Mouse (Mus musculus): ENCODE data around the gene Snrk. TPM values are rescaled to one million over a fixed set of nuclear protein-coding genes. Genes with fewer than 3 reads are reported as not detected.
A peak's percentile ranks its signal among the peaks of the same experiment; 100 is the strongest.

The Snrk gene
- polyA plus RNA-seq, 1 experiment from 2014 or later = 57.6 TPM

DNA sequence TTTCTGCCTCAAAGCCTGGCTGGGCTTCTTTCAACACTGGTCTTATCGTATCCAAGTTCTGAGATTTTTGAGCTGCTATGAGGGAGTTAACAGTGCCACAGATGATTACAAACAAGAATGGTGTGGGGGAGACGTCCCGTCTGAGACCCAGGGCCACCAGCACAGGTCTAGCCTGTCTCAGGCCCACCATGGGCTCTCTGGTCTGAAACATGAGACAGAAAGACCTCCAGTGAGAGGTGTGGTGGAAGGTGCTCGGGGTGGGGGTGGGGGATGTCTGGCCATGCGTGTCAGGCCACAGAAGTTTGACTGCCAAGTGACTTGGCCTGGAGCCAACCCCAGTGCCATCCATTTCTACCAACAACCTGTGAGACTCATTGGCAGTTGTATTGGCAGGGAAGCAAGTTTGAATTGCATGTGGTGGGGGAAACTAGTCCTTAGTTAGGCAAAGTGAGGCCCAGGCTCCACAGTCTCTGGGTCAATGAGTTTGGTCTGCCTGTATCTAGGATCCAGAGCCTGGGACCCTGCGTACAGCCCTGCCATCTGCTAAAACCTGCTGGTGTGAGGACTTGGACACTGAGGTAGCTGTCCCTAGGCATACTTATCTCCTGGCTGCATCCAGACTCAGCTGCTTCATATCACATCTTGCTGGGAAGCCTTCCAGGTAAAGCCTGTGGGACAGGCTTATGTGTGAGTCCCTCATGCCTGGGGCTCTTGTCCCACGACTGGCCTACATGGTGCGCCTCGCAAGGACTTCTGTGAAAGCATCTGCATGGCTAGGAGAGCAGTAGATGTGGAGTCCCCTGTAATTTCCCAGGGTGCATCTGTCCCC lies 56.6 kb downstream of the Snrk start:
- H3K27ac ChIP-seq = no peak overlapping the region
- no peak overlapping the region for H3K4me3 ChIP-seq
- no peak overlapping the region for H3K9ac ChIP-seq
- H3K27me3 ChIP-seq = no peaks in the 10 kb centered on the region
- no peak overlapping the region for H3K4me2 ChIP-seq (replicated peaks)
- H3K4me1 ChIP-seq = peaks cover 3% of the 10 kb centered on the region; the same call in 1 of the 2 replicates
- no peak for ATAC-seq (ENCODE audit: insufficient number of reproducible peaks, insufficient read depth, low FRiP score, low TSS enrichment)
- WGBS = 79% methylated on average over 9 of the region's 9 CpGs
- H3K36me3 ChIP-seq = 0 out of 2 replicates have a peak, but pooled peaks cover 20% of the 10 kb centered on the region
- no peaks in the 10 kb centered on the region for H3K9me3 ChIP-seq

DNA sequence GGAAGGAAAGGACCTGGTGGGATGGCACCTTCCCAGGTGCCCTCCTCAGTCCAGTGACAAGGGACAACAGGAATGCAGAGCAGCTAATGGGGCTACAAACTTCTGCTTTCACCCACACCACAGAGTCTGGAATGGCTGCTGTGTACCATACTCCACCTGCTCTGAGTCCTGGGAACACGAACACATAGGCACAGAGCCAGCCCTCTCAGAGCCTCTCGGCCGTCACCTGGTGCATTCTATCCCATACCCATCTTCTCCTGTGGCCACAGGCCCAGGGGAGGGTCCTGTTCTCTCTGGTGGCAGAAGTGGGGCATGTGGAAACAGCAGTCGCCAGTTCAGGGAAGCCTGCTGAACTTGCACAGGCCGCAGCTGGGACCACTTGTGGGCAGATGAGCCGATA lies 57.7 kb downstream of the Snrk start:
- no peak overlapping the region for H3K27ac ChIP-seq
- H3K4me2 ChIP-seq (replicated peaks) = no peak overlapping the region
- no peak overlapping the region for H3K9ac ChIP-seq
- peaks cover 5% of the 10 kb centered on the region; the same call in 1 of the 2 replicates for H3K4me1 ChIP-seq
- H3K4me3 ChIP-seq = no peak overlapping the region
- 84% methylated on average over 6 of the region's 6 CpGs for WGBS
- 0 out of 2 replicates have a peak, but pooled peaks cover 20% of the 10 kb centered on the region for H3K36me3 ChIP-seq
- ATAC-seq (ENCODE audit: insufficient number of reproducible peaks, insufficient read depth, low FRiP score, low TSS enrichment) = no peak
- no peaks in the 10 kb centered on the region for H3K27me3 ChIP-seq
- no peaks in the 10 kb centered on the region for H3K9me3 ChIP-seq

DNA sequence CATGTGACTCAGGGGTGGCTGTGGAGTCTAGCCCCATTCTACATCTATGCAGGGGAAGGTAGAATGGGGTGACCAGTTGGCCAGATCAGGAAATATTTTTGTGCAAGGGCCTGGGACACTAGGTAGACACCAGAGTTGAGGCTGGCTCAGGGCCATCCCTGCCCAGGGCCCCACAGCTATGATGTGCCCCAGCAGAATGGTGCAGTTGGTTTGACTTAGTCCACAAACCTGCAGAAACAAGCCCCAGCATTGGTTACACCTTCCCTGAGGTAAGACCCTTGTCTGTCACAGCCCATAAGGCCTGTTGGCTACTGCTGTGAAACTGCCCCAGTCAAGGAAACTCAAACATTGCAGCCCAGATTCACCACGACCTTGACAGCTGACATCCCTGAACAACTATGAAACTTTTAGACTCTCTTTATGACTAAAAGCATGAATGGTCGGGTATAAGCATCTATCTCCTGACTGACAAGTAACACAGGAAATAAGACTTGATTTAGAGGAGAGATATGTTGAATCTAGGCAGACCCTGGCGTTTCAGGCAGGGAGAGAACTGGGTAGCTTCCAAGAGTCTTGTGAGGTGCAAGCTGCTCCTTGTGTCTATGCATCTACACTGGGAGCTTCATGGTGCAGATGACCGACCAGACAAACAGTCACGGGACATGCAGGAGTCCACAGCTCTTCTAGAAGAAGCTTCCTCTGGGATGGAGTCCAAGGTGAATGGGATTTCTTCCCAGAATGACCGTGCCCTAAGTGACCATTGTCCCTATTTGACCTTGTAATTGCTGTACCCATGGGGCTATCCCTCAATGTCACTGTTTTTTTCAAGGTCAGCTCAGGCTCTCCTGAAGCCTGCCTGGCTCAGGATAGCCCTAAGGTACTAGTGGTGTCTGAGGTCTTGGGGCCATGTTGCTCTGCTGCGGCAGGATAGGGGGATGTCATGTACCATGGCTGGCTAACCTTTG lies 60.5 kb downstream of the Snrk start:
- no peak for ATAC-seq (ENCODE audit: insufficient number of reproducible peaks, insufficient read depth, low FRiP score, low TSS enrichment)
- Histone ChIP-seq H3K4me1 (peaks cover 5% of the 10 kb centered on the region; the same call in 1 of the 2 replicates), H3K4me2 (replicated peaks) (no peak overlapping the region), H3K36me3 (0 out of 2 replicates have a peak, but pooled peaks cover 13% of the 10 kb centered on the region), H3K27me3 (no peaks in the 10 kb centered on the region), H3K9ac (no peak overlapping the region), H3K9me3 (no peaks in the 10 kb centered on the region), H3K4me3 (no peak overlapping the region), H3K27ac (no peak overlapping the region)
- 79% methylated on average over 7 of the region's 7 CpGs for WGBS

DNA sequence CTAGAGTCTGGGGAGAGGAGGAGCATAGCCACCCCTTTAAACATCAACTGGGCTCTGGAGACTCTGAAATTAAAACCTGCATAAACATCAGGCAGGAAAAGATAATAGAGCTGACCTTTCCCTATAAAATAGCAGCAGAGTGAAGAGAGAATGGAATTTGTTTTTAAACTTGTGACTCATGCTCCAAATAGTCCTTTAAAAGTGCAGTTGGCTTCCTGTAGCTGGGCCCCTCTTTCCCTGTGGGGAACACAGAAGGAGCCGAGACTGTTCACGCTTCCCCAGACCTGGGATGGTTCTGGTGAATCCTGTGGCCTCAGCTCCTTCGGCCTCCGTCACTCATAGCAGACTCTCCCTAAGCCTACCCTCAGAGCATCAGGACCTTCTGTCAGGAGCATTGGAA lies 61.4 kb downstream of the Snrk start:
- WGBS = 57% methylated on average over 4 of the region's 4 CpGs
- no peak overlapping the region for H3K27ac ChIP-seq
- no peak overlapping the region for H3K9ac ChIP-seq
- H3K4me2 ChIP-seq (replicated peaks) = no peak overlapping the region
- no peaks in the 10 kb centered on the region for H3K27me3 ChIP-seq
- no peaks in the 10 kb centered on the region for H3K9me3 ChIP-seq
- H3K36me3 ChIP-seq = 0 out of 2 replicates have a peak, but pooled peaks cover 13% of the 10 kb centered on the region
- H3K4me1 ChIP-seq = peaks cover 5% of the 10 kb centered on the region; the same call in 1 of the 2 replicates
- ATAC-seq (ENCODE audit: insufficient number of reproducible peaks, insufficient read depth, low FRiP score, low TSS enrichment) = no peak
- H3K4me3 ChIP-seq = no peak overlapping the region

DNA sequence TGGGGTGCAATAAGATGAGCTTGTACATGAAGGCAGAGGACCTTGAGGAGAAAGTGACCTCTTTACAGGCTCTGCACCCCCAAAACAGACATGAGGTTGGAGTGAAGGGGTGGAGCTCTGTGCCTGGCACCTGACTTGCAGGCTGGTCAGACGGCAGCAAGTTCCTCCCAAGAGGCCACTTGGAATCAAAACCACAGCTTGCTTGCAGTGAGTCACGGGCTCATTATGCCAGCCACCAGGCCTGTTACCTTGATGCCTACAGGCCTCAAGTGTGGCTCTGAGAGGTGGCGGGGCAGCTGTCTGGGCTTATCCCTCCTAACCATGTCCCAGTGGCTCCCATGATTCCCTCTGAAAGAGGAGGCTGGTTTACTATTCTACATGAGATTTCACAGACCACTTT lies 63.0 kb downstream of the Snrk start:
- 0 out of 2 replicates have a peak, but pooled peaks cover 4% of the 10 kb centered on the region for H3K36me3 ChIP-seq
- H3K9me3 ChIP-seq = no peaks in the 10 kb centered on the region
- no peak overlapping the region for H3K4me2 ChIP-seq (replicated peaks)
- no peaks in the 10 kb centered on the region for H3K27me3 ChIP-seq
- H3K9ac ChIP-seq = no peak overlapping the region
- H3K4me3 ChIP-seq = no peak overlapping the region
- H3K27ac ChIP-seq = no peak overlapping the region
- H3K4me1 ChIP-seq = peaks cover 5% of the 10 kb centered on the region; the same call in 1 of the 2 replicates
- no peak for ATAC-seq (ENCODE audit: insufficient number of reproducible peaks, insufficient read depth, low FRiP score, low TSS enrichment)
- WGBS = 65% methylated on average over 3 of the region's 3 CpGs

DNA sequence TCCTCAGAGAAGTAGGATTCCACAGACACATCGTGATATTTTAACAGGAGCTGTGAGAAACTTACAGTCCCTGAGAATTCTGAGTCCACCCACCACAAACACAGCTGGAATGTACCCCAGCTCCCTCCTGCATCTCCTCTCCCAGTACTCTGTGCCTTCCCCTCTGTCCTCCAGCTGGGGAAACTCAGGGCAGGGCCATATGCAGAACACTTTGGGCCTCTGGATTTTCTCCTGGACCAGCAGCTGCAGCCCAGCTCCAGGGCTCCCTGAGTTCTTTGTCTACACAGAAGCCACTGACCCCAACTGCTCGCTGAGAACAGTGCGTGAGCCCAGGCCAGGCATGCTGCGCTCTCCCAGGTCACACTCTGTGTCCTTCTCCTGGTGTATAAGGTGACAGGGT lies 66.0 kb downstream of the Snrk start:
- WGBS = 78% methylated on average over 4 of the region's 4 CpGs
- no peak overlapping the region for H3K9ac ChIP-seq
- ATAC-seq (ENCODE audit: insufficient number of reproducible peaks, insufficient read depth, low FRiP score, low TSS enrichment) = no peak
- H3K4me3 ChIP-seq = no peak overlapping the region
- no peak overlapping the region for H3K4me2 ChIP-seq (replicated peaks)
- no peak overlapping the region for H3K27ac ChIP-seq
- H3K4me1 ChIP-seq = peaks cover 9% of the 10 kb centered on the region; the same call in 1 of the 2 replicates
- H3K36me3 ChIP-seq = no peaks in the 10 kb centered on the region
- H3K9me3 ChIP-seq = no peaks in the 10 kb centered on the region
- no peaks in the 10 kb centered on the region for H3K27me3 ChIP-seq

DNA sequence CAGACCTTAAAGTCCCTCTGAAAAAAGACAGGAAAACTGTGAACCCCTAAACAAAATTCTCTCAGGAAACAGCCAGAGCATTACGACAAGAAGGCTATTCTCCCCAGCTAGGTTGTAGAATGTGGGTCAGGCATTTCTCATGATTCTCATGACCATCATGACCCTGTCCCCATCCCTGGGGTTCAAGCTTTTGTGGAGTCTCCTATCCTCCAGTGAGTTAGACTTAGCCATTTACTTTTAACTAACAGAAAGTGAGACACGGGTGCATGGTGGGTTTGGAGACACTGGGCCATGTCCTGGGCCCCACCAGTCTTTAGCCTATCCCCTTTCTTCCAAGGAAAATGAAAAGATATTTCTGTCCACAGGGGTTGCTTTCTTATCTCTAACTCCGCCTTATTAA lies 67.3 kb downstream of the Snrk start:
- H3K27me3 ChIP-seq = no peaks in the 10 kb centered on the region
- H3K4me3 ChIP-seq = no peak overlapping the region
- no peaks in the 10 kb centered on the region for H3K36me3 ChIP-seq
- H3K4me2 ChIP-seq (replicated peaks) = no peak overlapping the region
- H3K9ac ChIP-seq = no peak overlapping the region
- WGBS = 90% methylated on average over 3 of the region's 3 CpGs
- no peak for ATAC-seq (ENCODE audit: insufficient number of reproducible peaks, insufficient read depth, low FRiP score, low TSS enrichment)
- H3K9me3 ChIP-seq = no peaks in the 10 kb centered on the region
- no peak overlapping the region for H3K27ac ChIP-seq
- H3K4me1 ChIP-seq = peaks cover 4% of the 10 kb centered on the region; the same call in 1 of the 2 replicates

DNA sequence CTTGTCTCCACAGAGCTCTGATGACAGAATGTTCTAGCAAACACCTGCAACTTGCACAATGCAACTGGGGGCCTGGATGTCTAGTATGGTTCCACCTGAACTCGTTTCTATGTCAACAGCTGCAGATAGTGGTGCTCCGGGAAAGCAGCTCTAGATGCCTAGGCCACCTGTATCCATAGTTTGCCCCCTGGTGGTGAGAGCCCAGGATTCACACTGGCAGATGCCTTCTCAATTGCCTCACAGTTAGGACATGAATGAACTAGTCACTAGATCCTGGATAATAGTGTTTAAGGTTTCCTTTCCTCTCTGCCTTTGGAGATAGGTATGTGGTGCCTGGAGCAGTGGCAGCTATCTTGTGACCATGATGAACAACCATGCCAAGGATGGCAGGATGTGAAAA lies 68.0 kb downstream of the Snrk start:
- H3K27me3 ChIP-seq = no peaks in the 10 kb centered on the region
- 32% methylated on average over 2 of the region's 2 CpGs for WGBS
- H3K9me3 ChIP-seq = no peaks in the 10 kb centered on the region
- H3K27ac ChIP-seq = no peak overlapping the region
- H3K9ac ChIP-seq = no peak overlapping the region
- no peak overlapping the region for H3K4me3 ChIP-seq
- no peak for ATAC-seq (ENCODE audit: insufficient number of reproducible peaks, insufficient read depth, low FRiP score, low TSS enrichment)
- no peak overlapping the region for H3K4me2 ChIP-seq (replicated peaks)
- H3K4me1 ChIP-seq = peaks cover 4% of the 10 kb centered on the region; the same call in 1 of the 2 replicates
- no peaks in the 10 kb centered on the region for H3K36me3 ChIP-seq

DNA sequence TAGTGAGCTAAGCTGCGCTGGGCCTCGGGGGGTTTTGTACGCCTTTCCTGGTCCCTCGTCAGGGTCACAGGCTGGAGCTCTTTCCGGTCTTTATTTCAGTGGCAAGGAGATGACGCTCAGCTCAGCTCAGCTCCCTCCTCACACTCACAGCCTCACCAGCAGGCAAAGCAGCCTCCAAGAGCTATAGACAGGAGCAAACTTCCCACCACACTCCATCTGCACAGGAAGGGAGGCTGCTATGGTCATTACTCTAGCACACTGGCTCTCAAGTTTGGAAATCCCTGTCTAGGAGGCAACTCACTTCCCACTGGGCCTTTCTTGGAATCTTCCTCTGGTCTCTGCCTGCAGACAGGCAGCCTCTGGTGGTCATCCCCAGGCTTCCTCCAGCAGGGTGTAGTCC lies 68.9 kb downstream of the Snrk start:
- no peaks in the 10 kb centered on the region for H3K27me3 ChIP-seq
- no peak for ATAC-seq (ENCODE audit: insufficient number of reproducible peaks, insufficient read depth, low FRiP score, low TSS enrichment)
- H3K36me3 ChIP-seq = no peaks in the 10 kb centered on the region
- peaks cover 4% of the 10 kb centered on the region; the same call in 1 of the 2 replicates for H3K4me1 ChIP-seq
- H3K27ac ChIP-seq = peak overlapping the region; percentile 36; the same call in 1 of the 2 replicates
- no peak overlapping the region for H3K4me3 ChIP-seq
- no peak overlapping the region for H3K9ac ChIP-seq
- WGBS = 42% methylated on average over 6 of the region's 6 CpGs
- no peak overlapping the region for H3K4me2 ChIP-seq (replicated peaks)
- H3K9me3 ChIP-seq = no peaks in the 10 kb centered on the region

DNA sequence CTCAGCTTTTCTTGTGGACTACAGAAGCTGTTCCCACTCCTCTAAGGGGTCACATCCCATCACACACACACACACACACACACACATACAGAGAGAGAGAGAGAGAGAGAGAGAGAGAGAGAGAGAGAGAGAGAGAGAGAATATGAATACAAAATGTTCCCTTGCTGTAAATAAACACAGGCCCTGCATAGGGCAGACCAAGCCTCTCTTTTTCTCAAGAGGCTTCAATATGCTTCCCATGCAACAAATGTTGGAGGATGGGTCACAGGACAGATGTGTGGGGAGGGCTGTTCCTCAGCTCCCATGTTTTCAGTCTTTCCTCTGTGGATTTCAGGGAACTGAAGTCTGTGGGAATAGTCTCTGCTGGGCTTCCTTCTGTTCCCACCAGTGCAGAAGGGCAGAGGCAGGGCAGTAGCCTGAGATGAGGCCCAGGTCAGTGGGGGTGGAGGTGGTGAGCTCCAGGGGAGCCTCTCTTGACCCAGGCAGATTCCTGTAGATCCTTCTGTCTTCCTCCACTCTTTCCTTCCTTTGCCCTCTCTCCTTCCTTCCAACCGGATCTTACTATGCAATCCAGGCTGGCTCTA lies 69.7 kb downstream of the Snrk start:
- no peaks in the 10 kb centered on the region for H3K27me3 ChIP-seq
- ATAC-seq (ENCODE audit: insufficient number of reproducible peaks, insufficient read depth, low FRiP score, low TSS enrichment) = no peak
- 56% methylated on average over 1 of the region's 1 CpGs for WGBS

DNA sequence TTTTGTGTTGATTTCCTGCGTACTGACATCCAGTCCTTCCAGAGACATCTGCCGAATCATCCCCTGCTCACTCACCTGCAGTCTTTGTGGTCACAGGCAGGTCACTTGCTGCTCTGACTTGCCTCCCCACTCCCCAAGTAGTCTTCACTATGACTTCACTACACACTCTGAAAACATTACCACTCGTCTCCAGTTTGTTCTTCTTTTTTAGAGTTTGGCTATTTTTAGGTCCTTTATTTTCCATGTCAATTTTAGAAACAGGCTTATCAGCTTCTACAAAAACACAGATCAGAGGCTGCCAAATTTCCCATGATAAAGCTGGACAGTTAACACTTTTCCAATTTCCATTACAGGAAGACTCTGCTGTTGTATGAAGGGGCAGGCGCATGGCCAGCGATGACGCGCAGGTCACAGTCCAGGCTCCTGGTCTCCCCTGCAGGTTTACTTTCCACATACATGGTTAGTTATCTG lies 70.4 kb downstream of the Snrk start:
- H3K36me3 ChIP-seq = no peaks in the 10 kb centered on the region
- no peak overlapping the region for H3K27ac ChIP-seq
- no peak for ATAC-seq (ENCODE audit: insufficient number of reproducible peaks, insufficient read depth, low FRiP score, low TSS enrichment)
- H3K4me2 ChIP-seq (replicated peaks) = no peak overlapping the region
- no peak overlapping the region for H3K4me3 ChIP-seq
- no peak overlapping the region for H3K9ac ChIP-seq
- no peaks in the 10 kb centered on the region for H3K27me3 ChIP-seq
- H3K4me1 ChIP-seq = peaks cover 4% of the 10 kb centered on the region; the same call in 1 of the 2 replicates
- H3K9me3 ChIP-seq = no peaks in the 10 kb centered on the region
- WGBS = 81% methylated on average over 7 of the region's 7 CpGs

More for the DNA sequence above, 69.7 kb downstream of the Snrk start:
- 0 out of 2 replicates have a peak overlapping the region, but pooled peaks have one; percentile 33 for H3K27ac ChIP-seq
- H3K9ac ChIP-seq = no peak overlapping the region
- H3K9me3 ChIP-seq = no peaks in the 10 kb centered on the region
- no peaks in the 10 kb centered on the region for H3K36me3 ChIP-seq
- H3K4me2 ChIP-seq (replicated peaks) = no peak overlapping the region
- no peak overlapping the region for H3K4me3 ChIP-seq
- peaks cover 4% of the 10 kb centered on the region; the same call in 1 of the 2 replicates for H3K4me1 ChIP-seq
